Mouse (Mus musculus) heart, embryonic 13.5 days (tissue): ENCODE measurements at regions not wholly inside any gene's neighbourhood (a gene's known extent, or its start where the extent isn't known, plus 50 kb on each side); places are given as distances from the start of the nearest gene placed in this dataset.

Experiments used
- ATAC-seq: fragments of 200-750 bp; cut with Nextera tagmentation; 2 replicates; pipeline ENCODE4 v1.8.0; 2017; ENCODE audit warnings: moderate TSS enrichment; ENCODE audit not compliant: insufficient number of reproducible peaks, low FRiP score, low TSS enrichment; ENCODE audit errors: extremely low read depth
- H3K27ac ChIP-seq: fragments of 300-500 bp; sonication (generic); replicated peaks from 2 replicates; pipeline ENCODE4 v1.5.1; 2015; ENCODE audit warnings: moderate library complexity, mild to moderate bottlenecking, inconsistent platforms
- H3K27me3 ChIP-seq: fragments of 300-500 bp; sonication (generic); replicated peaks from 2 replicates; pipeline ENCODE4 v1.6.1; 2015; ENCODE audit warnings: mild to moderate bottlenecking, inconsistent platforms
- H3K36me3 ChIP-seq: fragments of 300-500 bp; sonication (generic); 2 replicates; pipeline ENCODE4 v1.6.1; 2015; ENCODE audit warnings: mild to moderate bottlenecking, inconsistent platforms
- H3K4me1 ChIP-seq: fragments of 300-500 bp; sonication (generic); 2 replicates; pipeline ENCODE4 v1.6.1; 2015; ENCODE audit warnings: inconsistent platforms
- H3K4me2 ChIP-seq: fragments of 300-500 bp; sonication (generic); 2 replicates; pipeline ENCODE4 v1.6.1; 2015; ENCODE audit warnings: inconsistent platforms, mild to moderate bottlenecking, moderate library complexity
- H3K4me3 ChIP-seq: fragments of 300-500 bp; sonication (generic); 2 replicates; pipeline ENCODE4 v1.5.1; 2015; ENCODE audit warnings: moderate library complexity, mild to moderate bottlenecking, inconsistent platforms
- H3K9ac ChIP-seq: fragments of 300-500 bp; sonication (generic); 2 replicates; pipeline ENCODE4 v1.6.1; 2015; ENCODE audit warnings: inconsistent platforms, mild to moderate bottlenecking, moderate library complexity
- H3K9me3 ChIP-seq: fragments of 300-500 bp; sonication (generic); 2 replicates; pipeline ENCODE4 v1.6.1; 2016; ENCODE audit warnings: inconsistent platforms
- WGBS: fragments of 180-500 bp; shearing (Covaris S2); methylation state at CpG from one replicate; pipeline ENCODE4 v1.1.7; 2015; ENCODE audit warnings: mixed read lengths; 5-methylcytosine and 5-hydroxymethylcytosine counted together

DNA sequence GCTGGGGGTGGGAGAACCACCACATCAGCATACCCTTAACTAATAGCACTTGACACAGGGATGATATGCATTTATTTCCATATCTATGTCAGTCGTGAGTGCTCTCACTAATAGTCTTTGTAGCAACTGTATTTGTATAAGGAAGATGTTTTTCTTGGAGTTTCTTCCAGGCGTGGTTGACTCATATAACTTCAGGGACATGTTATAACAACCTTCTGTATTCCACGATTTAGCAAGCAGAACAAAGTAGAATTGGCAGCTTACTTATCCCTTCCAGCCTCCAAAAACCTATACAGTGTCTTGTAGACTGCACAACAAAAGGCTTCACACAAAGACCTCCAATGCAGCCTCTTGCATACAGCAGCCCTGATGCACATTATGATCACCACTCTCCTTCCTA is 73.8 kb upstream of the Frmd4b start:
- Histone ChIP-seq H3K36me3 (no peaks in the 10 kb centered on the region), H3K9ac (no peak overlapping the region), H3K4me1 (no peaks in the 10 kb centered on the region), H3K9me3 (no peaks in the 10 kb centered on the region), H3K4me2 (no peak overlapping the region), H3K27me3 (no peaks in the 10 kb centered on the region), H3K27ac (no peak overlapping the region), H3K4me3 (no peak overlapping the region)
- no peak for ATAC-seq
- 66% methylated on average over 3 of the region's 3 CpGs for WGBS

DNA sequence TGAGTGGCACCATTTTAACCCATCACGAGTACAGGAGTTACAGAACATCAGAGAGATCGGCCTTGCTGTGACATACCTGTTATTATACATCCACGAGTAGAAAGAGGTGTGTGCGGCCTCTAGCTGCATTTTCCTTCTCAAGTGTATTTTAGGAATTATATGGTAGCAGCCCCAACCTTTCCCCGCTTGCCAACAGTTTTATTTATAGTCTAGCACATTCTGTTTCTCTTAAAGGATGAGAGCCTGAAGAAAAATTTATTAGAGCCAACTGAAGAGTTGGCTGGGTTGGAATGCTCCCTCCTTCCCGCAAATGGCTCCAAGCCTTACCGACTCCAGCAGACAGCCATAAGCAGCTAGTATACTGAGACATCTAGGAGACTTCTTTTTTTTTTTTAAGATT is 67.0 kb upstream of the Frmd4b start:
- no peaks in the 10 kb centered on the region for H3K4me1 ChIP-seq
- no peak overlapping the region for H3K9ac ChIP-seq
- H3K4me2 ChIP-seq = no peak overlapping the region
- H3K4me3 ChIP-seq = no peak overlapping the region
- no peaks in the 10 kb centered on the region for H3K36me3 ChIP-seq
- 73% methylated on average over 7 of the region's 7 CpGs for WGBS
- H3K27ac ChIP-seq = no peak overlapping the region
- H3K27me3 ChIP-seq = no peaks in the 10 kb centered on the region
- no peaks in the 10 kb centered on the region for H3K9me3 ChIP-seq
- no peak for ATAC-seq

DNA sequence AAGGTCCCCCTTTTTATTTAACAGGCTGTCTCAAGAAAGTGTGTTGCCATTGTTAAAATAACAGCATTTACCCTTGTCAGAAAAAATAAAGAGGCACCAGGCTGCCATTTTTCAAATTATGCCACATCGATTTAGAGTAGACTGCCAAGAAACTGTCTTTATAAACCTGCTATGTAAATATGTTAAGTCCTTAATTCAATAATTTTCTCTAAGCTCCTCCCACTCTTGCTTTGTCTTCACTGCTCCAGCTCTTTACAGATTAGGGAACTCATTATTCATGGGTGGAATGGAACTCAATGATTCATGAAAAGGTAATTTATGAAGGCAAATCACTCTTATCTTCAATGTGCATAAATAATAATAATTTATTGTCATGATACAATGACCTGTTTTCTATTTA is 64.9 kb upstream of the Frmd4b start:
- Histone ChIP-seq H3K4me2 (no peak overlapping the region), H3K9me3 (peaks cover 2% of the 10 kb centered on the region; the same call in 1 of the 2 replicates), H3K4me3 (no peak overlapping the region), H3K36me3 (no peaks in the 10 kb centered on the region), H3K27ac (no peak overlapping the region), H3K9ac (no peak overlapping the region), H3K4me1 (no peaks in the 10 kb centered on the region), H3K27me3 (no peaks in the 10 kb centered on the region)
- WGBS = 65% methylated on average over 1 of the region's 1 CpGs
- ATAC-seq = no peak

DNA sequence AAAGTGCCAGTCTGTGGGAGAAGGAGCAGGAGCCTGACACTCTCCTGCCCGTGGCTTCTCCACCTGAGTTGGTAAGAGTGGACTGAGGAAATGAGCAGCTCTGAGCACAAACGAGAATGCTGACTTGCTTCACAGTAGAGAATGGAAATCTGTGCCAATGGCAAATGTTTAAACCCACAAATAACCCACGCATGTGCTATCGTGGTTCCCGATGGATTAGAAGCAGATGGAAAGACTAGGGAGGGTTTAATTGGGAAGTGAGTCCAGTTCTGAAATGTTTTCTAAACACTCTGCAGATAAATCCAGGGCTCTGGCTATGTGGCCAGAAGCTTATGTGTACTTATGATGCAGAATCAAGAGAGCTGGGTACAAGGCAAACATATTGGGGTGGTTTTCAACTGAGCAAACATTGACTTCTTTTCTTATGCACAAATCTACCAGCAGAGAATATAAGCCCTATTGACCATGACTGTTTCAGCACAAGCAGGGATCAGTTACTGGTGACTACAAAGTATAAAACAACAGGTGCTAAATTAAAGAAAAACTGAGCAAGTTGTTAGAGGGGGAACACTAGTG is 57.9 kb upstream of the Frmd4b start:
- Histone ChIP-seq H3K9me3 (peaks cover 5% of the 10 kb centered on the region; the same call in 1 of the 2 replicates), H3K9ac (no peak overlapping the region), H3K4me2 (no peak overlapping the region), H3K4me1 (no peaks in the 10 kb centered on the region), H3K27me3 (no peaks in the 10 kb centered on the region), H3K27ac (no peak overlapping the region), H3K4me3 (no peak overlapping the region), H3K36me3 (no peaks in the 10 kb centered on the region)
- ATAC-seq = no peak
- 69% methylated on average over 5 of the region's 5 CpGs for WGBS

GRCm38 (mm10) chr6:97666818-97667629 is 49.7 kb upstream of the Frmd4b start:
- H3K9me3 ChIP-seq = no peaks in the 10 kb centered on the region
- no peaks in the 10 kb centered on the region for H3K27me3 ChIP-seq
- no peak overlapping the region for H3K27ac ChIP-seq
- no peak overlapping the region for H3K4me2 ChIP-seq
- H3K36me3 ChIP-seq = no peaks in the 10 kb centered on the region
- no peak overlapping the region for H3K9ac ChIP-seq
- H3K4me1 ChIP-seq = no peaks in the 10 kb centered on the region
- ATAC-seq = no peak
- WGBS = 57% methylated on average over 5 of the region's 5 CpGs
- H3K4me3 ChIP-seq = no peak overlapping the region
